Mouse (Mus musculus) induced T-regulatory cell, adult 2 months (primary cell): ENCODE results near the gene Sbds.
"Not testable (repeated sequence)": the region's sequence is repeated elsewhere in the genome, so short reads cannot be mapped to it uniquely, and the experiment has no call there.

ENCODE experiments used
- DNase-seq: peaks from one replicate; pipeline ENCODE4 v3.0.0-alpha.2; 2012; ENCODE audit warnings: low read depth

Gene Sbds

DNA sequence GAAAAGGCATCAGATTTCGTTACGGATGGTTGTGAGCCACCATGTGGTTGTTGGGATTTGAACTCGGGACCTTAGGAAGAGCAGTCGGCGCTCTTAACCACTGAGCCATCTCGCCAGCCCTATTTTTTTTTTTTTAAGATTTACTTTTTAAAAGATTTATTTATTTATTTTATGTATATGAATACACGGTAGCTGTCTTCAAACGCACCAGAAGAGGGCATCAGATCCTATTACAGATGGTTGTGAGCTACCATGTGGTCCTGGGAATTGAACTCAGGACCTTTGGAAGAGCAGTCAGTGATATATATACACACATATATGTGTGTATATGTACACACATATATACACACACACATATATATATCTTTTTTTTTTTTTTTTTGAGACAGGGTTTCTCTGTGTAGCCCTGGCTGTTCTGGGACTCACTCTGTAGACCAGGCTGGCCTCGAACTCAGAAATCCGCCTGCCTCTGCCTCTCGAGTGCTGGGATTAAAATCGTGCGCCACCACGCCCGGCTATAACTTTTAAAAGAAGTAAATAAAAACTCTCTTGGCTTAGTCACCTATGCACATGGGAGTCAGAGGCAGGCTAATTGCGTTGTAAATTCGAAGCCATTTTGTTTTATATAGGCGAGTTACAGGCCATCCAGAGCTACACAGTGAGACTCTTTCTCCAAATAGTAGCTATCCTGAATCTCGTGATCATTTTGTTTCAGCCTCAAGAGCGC, 632 bp upstream of the Sbds start:
- DNase-seq, result not testable (repeated sequence)

- DNase-seq, result peak; percentile 61
Measured at GRCm38 (mm10) chr5:130254164-130255016, 940 bp downstream of the Sbds start.

DNA sequence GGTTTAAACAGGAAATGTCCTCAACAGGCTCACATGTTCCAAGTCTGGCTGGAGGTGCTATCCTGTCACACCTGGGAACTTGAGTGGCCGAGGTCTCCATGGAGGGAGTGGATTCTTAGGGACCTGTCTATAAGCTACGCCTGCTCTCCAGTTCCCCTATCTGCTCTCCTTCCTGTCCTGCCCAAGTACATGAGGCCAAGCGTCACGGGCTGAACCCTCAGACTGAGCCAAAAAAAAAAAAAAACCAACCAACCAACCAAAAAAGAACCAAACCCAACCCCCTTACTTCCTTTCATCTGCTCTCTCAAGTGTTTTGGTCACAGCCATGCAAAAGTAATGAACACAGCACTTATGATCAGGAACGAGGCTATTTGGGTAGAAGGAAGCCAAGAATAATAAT, 7.5 kb downstream of the Sbds start:
- no peak for DNase-seq

GRCm38 (mm10) chr5:130241426-130241825, 13.9 kb downstream of the Sbds start:
- DNase-seq, result no peak

DNA sequence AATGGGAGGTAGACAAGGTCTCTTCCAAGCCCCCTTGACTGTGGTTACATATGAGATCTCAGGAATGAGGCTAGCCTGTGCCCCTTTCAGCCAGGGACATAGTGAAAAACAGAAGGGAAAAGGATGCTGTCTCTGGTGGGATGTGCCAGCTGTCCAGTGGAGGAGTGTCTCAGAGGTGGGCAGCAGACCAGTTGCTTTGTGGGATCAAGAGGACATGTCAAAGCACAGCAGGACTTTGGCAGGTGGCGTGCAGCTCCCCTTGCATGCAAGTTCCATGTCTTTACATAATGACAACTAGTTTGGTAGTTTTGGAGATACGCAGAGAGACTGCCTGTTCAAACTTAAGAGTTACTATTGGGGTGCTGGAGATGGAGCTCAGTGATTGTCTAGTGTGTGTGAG, 15.5 kb downstream of the Sbds start:
- no peak for DNase-seq

GRCm38 (mm10) chr5:130239236-130239635, 16.1 kb downstream of the Sbds start:
- DNase-seq, result no peak

GRCm38 (mm10) chr5:130236302-130236701, 19.0 kb downstream of the Sbds start:
- no peak for DNase-seq

DNA sequence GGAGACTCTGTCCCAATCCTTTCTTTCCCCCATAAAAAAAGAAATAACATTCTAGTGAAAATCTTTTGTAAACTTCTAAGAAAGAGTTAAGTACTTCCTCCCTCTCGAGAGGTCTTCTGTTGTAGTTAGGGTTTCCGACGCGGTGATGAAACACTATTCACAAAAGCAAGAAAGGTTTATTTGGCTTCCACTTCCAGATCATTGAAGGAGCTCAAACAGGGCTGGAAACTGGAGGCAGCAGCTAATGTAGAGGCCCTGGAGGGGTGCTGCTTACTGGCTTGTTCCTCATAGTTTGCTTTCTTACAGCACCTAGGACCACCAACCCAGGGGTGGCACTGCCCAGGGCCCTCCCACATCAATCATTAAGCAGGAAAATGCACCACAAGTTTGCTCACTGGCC, 27.2 kb downstream of the Sbds start:
- no peak for DNase-seq

- DNase-seq, result no peak
Measured at GRCm38 (mm10) chr5:130226790-130227189, 28.5 kb downstream of the Sbds start.

GRCm38 (mm10) chr5:130222146-130223004, 33.0 kb downstream of the Sbds start:
- peak; percentile 93 for DNase-seq

DNA sequence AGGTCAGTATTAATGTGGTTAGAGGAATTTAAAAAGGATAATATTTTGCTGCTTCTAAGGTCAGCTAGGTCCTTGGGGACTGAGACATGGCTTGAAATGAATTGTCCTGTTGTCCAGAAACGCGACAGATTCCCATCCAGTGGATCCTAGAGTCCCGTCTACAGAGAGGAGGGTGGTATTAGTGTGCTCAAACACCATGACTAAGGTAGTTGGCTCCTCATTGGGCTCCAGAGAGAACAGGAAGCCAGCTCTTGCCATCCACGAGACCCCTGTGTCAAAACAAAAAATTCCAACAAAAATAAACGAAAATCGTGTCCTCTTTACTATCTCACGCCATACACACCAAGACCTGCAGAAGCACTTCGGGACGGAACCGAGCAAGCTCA, 33.6 kb downstream of the Sbds start:
- no peak for DNase-seq

- no peak for DNase-seq
Measured at GRCm38 (mm10) chr5:130221316-130221715, 34.0 kb downstream of the Sbds start.

DNA sequence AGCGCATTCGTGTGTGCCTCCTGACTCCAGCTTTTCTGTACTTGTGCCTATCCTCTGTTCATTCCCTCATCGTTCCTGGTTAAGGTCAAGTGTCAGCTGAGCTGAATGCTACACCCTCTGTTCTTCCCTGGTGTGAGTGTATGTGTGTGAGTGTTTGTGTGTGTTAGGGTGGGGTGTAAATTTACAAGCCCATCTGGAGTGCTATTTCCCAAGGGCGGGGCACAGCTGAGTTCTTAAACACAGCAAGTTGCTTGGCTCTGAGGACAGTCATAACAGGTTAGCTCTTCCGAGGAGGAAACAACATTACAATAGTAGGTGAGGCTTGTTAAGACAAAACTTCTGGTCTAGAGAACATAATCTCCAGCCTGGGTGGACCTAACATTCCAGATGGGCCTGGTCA, 37.0 kb downstream of the Sbds start:
- DNase-seq, result no peak

GRCm38 (mm10) chr5:130217406-130217805, 37.9 kb downstream of the Sbds start:
- no peak for DNase-seq

DNA sequence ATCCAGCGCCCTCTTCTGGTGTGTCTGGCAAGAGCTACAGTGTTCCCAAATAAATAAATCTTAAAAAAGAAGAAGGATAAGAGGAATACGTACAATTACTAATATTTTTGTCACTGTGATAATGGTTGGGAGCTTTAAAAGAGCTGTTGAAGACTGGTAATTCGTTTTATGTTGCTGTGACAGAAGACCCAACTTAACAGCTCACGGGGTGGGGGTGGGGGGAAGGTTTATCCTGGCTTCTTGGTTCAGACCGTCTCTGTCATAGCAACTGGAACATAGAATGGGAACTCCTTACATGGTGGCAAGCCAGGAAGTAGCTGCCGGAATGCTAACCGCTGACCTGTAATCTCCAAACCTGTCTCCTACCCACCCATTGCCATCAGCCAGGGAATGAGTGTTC, 38.5 kb downstream of the Sbds start, which contains the start of gene Tmem248:
Tmem248 (plus strand) TSS at position 301 of the 400 bp plus-strand sequence.
- DNase-seq, result no peak

GRCm38 (mm10) chr5:130212956-130213355, 42.4 kb downstream of the Sbds start:
- DNase-seq, result no peak

- DNase-seq, result no peak
Measured at GRCm38 (mm10) chr5:130207299-130207698, 48.0 kb downstream of the Sbds start.

DNA sequence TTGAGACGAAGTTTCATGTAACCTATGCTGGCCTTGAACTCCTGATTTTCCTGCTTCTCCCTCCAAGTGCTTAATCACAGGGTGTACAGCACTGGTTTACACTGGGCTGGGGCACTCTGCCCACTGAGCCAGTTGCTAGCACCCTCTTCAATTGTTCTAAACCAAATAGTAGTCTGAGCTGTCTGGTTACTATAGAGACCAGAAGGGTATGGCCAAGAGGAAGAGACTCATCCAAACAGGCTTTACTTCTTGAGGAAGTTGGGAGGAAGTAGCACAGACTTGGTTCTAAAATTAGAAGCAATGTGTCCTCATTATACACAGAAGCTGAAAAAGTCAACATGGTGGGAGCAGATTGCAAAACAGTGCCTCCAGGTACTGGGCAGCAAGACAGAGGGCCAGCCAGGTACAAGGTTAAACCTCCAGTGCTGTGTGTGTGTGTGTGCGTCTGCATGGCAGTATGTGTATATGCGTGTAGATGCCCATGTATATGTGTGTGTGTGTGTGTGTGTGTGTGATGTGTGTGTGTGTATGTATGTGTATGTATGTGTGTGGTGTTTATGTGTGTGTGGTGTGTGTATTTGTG, 49.8 kb downstream of the Sbds start:
- DNase-seq, result peak; percentile 21

- DNase-seq, result peak; percentile 71
Measured at GRCm38 (mm10) chr5:130204560-130204959, 50.8 kb downstream of the Sbds start.

GRCm38 (mm10) chr5:130203948-130204347, 51.4 kb downstream of the Sbds start:
- DNase-seq, result peak; percentile 62

GRCm38 (mm10) chr5:130200233-130201029, 54.9 kb downstream of the Sbds start:
- no peak for DNase-seq
